Mouse (Mus musculus): ENCODE measurements around the gene Rap1a.
"Not testable (repeated sequence)": the region's sequence is repeated elsewhere in the genome, so short reads cannot be mapped to it uniquely, and the experiment has no call there.

Gene Rap1a

DNA sequence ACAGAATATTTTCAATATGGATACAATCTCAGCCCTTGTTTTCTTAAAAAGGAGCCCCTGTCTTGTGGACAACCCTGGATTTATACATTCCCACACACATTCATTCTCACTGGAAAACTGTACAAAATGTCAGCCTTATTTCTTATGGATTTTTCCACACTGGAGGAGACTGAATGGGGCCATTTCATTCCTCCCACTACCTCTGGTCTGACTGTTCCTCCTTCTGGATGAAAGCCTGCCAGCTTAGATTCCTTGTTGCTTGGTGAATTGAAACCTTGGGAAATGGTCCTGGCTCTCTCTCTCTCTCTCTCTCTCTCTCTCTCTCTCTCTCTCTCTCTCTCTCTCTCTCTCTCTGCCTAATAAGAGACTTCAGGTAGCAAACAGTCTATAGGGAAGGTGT is 88.3 kb downstream of the Rap1a start:
- no peak for DNase-seq

DNA sequence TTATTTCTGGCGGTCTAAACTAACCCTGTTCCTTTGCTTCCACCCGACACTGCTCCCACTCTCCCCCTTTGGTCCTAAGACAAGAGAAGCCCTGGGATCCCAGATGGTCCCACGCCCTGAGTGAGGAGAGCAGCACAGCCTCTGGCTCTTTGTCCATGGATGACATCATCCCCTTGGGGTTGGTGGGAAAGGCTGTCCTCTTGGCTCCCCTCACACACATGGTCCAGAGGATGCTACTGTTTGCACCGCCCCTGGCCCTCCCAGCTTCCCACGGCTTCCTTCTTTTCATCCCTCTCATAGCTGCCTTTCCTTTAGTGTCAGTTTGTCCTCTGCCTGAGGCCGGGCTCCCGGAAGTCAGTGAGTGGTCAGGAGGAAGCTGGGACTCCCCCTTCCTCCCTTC is 89.4 kb downstream of the Rap1a start:
- peak; percentile 84 to 89 for DNase-seq

DNA sequence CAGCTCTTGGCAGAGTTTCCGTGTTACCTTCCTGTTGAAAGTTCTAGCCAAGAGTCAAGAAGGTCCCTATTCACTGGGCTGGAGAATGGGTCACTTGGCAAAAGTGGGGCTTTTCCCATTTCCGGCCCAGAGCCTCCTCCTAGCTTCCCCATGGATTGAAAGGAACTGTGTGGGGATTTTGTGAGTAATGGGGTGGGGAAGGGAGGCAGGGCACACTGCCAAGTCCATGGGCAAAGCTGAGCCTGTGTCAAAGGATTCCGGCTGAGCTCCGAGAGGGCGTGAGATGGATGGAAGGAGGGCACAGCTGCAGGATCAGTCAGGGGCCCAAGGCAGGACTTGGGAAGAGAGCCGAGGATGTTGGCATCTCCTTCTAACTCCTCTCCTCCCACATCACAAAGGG is 90.9 kb downstream of the Rap1a start:
- peak; percentile 81 to 92 for DNase-seq

DNA sequence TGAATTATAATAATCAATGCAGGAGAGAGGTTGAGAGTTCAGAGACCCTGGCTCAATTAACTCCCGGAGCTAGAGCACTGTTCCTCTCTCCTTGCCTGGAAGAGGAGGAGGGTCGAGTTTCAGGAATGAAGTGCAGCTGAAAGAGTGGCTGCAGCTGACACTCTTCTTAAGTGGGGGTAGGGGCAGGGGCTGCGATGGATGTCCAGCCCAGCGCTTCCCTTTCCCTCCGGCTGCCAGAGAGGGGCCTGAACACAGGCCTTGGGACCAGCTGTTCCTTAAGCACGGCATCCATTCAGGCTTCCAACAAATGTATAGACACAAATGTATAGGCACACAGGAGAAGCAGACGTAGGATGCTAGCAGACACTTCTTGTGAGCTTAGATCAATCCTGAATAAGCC is 93.5 kb downstream of the Rap1a start:
- no peak for DNase-seq

DNA sequence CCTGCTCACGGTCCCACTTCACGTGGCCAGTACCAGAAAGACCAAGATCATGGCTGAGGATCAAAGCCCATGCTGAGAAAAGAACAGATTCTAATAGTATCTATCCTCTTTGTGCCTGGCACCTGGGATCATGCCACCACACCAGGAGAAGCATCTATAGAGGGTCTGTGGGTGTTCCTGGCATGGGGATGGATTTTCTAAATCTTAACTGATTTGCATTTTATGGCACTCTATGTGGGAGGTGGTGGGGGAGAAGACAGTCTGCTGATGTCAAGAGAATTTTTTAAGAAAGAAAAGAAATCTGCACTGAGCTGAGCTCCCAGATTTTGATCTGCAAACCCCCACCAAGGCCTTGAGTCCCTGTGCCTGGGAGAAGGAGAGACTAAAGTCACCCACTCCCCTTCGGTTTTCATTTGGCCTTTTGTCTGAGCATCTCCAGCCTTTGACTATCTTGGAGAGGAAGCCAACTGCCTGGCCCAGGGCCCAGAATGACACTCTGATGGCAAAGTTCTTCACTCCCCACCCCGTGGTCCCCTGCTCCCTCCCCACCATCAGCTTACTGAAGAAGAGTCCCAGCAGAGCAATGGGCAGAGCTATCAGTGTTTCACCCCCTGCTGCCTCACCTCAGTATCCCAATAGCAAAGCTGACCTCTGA is 94.6 kb downstream of the Rap1a start:
- DNase-seq: peak; percentile 83 to 89

DNA sequence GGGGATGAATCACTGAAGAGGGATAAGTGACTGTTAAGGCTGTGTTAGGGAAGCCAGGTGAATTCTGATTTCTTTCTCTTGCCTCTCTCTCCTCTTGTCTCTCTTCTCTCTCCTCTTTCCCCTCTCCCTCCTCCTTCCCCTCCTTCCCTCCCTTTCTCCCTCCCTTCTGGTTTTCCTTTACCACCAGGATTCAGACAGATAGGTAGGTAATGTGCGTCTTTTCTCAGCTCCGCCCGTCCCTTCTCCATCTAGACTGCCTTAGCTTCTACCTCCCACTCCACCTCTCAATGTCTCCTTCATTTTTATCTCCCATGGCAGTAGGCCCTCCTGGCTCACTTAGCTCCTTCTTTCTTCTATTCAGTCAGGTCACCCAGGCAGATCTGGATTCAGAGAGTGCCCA is 95.6 kb downstream of the Rap1a start:
- no peak for DNase-seq

DNA sequence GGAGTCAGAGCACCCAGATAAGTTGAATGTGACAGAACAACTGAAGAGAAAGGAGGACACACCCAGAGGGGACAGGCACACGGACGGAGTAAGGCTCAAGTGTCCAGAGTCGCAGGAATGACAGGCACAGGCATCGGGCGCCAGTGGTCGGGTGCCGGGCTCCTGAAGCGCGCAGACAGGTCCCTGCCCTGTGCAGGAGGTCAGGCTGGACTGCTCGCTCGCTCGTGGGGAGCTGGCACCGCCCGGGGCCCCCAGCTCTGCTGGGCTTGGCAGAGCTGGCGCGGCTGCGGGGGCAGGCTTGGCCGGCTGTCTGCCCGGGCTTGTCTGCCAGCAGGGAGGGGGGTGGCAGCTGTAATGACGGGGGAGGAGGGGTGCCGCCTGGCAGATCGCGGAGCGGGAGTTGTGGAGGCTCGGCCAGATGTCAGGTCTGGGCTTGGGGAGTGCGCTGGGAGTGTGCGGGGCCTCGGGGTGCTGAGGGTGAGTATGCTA is 96.0 kb downstream of the Rap1a start:
- DNase-seq: peak; percentile 89 to 94

DNA sequence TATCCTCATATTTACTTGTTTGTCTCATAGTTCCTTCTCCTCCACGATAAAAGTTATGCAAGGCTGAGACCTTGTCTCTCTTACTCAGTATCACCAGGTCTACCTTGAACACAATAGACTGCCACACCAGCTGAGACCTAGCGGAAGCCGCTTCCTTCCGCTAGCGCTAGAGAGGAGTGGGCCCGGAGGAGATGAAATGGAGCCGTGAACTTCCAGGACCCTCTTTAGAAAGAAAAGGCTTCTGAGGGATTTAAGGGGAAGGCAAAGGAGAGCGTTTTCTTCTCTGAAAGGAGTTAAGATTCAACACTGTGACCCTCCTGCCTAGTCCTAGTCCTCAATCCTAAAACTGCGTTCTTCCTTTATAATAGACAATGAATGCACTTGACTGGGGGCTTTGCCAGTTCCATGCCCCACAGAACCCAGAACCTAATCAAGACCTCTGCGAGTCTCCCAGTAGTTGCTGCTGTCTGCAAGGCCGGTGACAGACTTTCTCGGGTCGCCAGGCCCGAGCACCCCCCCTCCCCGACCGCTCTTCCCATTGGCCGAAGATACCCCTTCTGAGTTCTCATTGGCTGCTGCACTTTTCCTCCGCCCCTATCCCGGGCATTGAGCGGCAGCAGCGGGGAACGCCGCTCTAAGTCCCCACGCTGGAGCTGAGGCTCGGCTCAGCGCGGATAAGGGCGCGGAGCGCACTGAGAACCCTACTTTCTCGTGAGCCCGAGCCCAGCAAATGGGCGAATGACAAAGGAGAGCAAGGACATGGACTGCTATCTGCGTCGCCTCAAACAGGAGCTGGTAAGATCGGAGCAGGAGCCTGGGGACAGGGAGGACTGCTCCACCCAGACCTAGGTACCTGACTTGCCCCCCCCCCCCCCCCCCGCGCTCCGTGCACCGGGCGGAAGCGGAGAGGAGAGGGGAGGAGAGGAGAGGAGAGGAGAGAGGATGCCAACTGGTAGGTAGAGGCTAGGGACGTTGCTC is 96.8 kb downstream of the Rap1a start, which contains the start of gene Inka2:
TSS of gene Inka2 (plus strand) at position 569 of the 978 bp plus-strand sequence.
- DNase-seq: peak; percentile 89 to 92

DNA sequence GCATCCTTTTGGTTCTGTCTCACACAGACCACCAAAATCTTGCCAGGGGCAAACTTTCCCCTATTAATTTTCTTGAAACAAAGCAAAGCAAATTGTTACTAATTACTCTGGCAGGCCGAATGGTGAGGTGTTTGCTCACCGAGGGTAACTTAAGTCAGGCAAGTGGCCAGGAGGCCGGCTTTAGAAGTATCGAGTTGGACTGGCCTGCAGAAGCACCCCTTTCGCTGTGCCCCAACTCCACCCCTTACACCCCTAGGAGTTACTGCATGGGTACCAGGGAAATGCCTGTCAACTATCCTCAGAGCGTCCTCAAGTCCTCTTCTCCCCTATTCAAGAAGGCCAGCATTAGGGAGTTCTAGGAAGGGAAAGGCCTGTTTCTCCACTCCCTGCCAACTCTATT is 97.6 kb downstream of the Rap1a start:
- no peak for DNase-seq

DNA sequence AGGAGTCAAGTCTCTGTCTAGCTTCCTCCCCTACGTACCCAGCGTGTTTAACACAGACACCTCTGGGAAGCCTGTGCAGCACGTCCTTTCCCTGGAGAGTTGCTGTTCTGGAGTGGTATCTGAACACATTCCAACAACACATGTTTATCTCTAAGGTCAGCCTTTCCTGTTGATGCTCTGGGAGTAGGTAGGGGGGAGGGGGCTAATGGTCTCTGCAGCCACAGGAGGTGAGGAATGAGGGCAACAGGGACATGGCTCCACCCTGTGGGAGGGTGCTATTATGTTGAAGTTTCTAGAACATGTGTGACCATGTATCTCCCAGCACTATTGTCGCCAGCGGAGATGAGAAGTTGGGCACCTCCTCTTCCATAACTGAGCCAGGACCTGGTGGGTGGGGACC is 99.7 kb downstream of the Rap1a start:
- DNase-seq: no peak

DNA sequence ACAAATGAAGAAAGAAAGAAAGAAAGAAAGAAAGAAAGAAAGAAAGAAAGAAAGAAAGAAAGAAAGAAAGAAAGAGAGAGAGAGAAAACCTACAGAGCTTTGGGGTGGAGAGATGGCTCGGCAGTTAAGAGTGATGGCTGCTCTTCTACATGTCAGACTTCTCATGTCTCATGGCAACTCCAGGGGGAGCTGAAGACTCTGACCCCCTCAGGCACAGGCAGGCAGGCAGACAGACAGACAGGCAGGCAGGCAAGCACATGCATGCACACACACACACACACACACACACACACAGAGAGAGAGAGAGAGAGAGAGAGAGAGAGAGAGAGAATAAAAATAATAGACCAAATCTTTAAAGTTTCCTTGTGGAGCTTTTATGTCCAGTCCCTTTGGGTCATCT is 100.3 kb downstream of the Rap1a start:
- not testable (repeated sequence) for DNase-seq

DNA sequence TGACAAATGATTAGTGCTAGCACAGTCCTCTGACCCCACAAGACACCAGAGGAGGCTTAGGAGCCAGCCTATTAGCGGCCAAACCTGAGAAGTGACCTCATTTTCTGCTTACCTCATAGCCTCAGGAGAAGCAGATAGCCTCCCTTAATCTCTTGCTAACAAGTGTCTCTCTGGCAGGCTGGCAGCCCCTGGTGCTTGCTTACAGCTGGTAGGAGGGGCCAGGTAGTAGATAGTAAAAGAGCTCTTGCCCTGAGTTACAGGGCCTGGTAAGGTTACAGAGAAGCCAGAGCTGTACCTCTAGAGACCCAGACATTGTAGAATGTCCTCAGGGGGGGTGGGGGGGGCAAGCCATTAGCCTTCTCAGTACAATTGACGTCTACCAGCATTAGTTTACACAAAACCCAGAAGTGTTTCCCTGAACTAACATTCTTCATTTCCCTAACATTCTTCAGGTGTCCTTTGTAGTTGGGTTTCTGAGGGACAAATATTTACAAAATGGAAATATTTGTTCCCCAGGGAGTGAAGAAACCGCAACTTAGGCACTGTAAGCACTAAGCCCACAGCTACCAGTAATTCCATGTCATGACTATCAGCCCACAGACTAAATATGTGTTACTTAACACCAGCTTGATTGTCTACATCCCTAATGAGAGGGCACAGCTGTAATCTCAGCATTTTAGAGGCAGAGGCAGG is 101.7 kb downstream of the Rap1a start:
- DNase-seq: no peak

DNA sequence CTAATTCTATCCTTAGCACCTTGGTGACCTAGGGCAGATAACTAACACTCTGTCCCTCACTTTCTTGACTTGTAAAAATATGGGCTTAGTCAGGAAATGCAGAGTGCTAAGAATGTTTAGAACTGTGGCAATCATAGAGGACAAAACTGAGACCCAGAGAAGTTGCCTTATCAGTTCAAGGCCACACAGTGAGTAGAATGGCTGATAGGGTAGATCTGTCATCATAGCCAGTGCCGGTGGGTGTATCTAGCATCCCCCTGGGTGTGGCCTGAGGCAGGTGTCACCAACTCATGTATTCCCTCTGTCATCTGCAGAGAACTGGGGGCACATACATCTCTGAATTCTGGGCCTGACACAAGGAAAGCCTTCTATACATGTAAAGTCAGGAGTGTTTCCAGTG is 102.8 kb downstream of the Rap1a start:
- no peak for DNase-seq

DNA sequence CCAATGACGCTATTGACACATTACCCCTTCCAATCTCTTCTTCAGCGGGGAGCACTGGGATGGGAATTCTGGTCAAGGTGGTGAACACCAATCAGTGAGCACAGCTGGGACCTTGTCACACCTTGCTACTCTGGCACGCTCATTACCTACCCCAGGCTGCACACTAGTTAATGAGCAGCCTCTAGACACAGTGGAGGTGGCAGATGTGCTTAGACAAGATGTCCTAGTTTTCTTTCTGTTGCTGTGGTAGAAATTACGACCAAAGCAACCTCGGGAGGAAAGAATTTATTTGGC is 104.0 kb downstream of the Rap1a start:
- DNase-seq: no peak

DNA sequence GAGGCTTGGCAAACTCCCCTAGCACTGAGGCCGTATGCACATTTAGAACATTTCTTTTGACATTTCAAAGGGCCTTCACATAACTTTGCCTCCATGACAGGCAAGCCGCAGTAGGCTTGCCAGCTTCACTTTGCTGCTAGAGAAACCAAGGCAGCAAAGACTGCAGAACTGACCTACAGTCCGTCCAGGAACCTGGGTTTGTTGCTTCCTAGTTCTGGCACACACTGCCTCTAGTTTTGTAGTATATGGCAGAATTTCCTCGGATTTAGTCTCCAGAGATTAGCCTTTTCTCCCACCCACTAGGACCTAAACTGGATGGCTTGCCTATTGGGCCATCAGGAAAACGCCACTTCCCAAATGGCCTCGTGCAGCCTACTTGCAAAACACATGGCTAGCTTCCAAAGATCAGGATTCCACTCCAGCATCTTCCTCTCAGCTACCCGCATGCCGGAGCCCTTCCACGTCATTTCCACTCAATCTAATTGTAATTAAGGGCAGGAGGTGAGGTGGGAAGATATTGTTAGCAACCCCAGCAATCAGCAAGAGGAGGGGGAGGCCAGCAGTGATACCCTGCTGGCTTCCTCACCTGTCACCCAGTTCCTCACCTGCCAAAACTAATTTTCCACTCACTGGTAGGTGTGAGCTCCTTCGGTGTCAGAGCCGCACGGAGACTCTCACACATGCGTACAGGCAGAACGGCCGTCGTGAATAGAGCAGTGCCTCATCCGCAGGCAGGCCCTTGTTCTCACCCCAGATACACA is 104.6 kb downstream of the Rap1a start:
- peak; percentile 71 to 78 for DNase-seq

DNA sequence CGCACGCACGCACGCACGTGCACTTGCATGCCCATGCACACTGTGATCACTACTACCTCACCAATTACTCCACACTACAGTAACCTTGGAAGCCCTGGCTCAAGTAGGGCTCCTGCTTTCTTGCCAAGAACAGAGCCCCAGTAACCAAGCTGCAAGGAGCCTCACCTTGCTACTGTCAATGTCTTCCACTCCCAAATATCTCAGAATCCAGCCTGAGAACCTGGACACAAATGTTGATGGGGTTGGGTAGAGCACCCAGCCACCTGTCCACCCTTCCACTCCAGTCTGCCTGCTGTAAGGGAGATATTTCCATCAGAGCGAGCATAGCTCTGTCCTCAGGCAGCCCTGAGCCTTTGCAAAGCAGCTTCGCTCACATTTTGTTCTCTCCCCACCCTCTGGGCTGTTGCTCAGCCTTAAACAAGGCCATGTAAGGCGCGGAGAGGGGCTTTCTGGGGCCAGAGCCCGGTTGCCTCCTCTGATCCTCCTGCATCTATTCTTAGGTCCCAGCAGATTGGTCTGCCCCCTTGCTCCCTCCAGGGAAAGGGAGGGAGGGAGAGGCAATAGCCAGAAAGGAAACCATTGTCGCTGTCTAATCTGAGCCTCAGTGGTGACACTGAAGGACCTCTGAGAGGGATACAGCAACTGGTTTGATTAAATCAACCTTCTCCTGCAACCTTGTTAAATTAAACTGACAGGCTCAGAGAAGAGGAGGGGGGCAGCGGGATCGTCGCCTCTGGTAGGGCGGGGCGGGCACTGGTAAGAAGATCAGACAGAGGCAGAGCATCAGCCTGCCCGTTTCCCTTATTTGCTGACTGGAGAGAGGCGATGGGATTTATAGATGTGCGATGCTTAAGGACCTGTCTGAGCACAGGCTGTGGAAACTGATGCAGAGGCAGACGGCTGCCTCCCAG is 105.4 kb downstream of the Rap1a start:
- peak; percentile 76 to 79 for DNase-seq

DNA sequence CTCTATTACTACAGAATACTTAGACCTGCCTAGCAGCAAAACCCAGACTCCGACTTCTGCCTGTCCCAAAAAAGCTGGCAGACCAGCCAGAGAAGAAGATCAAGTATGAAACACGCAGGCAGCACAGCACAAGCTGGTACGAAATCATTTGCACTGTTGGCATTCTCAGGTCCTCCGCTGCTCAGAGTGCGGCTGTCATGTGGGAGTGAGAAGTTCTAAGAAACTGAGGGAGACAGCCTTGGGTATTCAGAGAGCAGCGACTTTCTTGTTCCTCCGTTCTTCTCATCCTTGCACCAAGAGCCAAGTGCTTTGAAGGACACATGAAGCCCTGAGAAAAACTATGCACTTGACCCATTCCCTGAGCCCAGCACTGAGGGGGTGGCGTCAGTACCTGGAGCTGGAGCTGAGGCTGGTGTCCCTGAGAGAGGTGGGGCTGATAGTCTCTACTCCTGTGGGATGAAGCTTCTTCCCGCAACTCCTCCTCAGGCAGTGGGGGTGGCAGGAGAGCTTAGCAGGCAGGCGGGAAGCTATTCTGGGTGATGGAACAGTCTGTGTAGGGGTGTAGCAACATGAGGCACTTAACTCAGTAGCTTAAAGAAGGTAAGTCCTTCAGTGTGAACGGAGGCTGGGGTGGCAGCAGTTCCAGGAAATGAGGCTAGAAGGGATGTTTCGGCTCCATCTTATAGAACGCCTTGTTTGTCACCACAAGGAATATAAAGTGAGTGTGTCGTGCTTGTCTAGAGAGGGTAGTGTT is 107.6 kb downstream of the Rap1a start:
- no peak for DNase-seq

DNA sequence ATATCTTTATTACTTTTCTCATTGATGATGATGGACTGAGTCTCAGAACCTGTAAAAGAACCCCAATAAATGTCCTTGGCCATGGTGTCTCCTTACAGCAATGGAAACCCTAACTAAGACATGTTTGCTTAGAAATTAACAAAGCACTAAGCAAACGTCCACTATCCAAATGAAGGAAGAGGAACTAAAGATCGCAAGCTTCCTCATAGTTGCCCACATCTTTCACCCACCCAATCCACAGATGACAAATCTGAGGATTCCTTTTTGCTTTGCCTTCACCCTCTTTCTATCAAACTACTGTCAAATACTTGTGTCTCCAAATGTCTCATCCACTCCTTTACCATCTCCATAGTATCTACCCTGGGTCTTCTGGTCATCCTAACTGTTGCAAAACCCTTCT is 112.6 kb downstream of the Rap1a start:
- no peak for DNase-seq

DNA sequence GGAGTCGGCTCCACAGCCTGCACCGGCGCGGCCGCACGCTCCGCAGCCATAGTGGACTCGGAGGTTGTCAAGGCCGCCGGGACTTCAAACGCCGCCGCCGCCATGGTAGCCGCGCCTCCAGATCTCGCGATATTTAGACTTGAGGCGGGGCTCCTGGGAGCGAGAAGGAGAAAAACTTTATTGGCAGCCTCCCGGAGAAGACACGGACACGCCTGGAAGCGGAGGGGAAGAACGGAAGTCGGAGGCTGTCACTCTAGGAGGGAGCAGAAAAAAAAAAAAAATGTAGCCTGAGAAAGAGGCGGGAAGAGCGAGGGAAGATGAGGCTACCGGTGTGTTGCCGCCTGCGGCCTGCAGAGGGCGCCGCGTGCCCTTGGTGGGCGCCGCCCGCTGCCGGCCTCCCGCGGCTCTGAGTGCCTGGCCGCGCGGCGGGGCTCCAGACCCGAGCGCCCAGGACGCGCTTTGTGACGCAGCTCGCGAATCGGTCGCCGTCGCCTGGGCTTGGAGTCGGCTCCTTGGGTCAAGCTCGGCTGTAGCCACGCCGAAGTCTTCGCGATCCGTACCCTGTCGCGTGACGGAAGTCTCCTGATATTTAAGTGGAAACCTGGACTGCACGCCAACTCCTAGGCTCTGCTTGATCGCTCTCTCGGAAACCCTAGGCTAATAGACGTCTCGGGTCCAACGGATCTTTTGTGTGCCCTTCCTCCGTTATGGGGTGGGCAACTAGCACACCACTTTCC is 113.6 kb downstream of the Rap1a start, which contains the start of gene Ddx20:
TSS of gene Ddx20 (minus strand) at position 251 of the 737 bp plus-strand sequence.
- DNase-seq: peak; percentile 97 to 98
